Mouse (Mus musculus): Measurements from ENCODE around the gene Gm20905. TPM values are rescaled to one million over a fixed set of nuclear protein-coding genes. Genes with fewer than 3 reads are reported as not detected.
"Not testable (repeated sequence)": the region's sequence is repeated elsewhere in the genome, so short reads cannot be mapped to it uniquely, and the experiment has no call there.

Gm20905 gene
- not detected in 2 replicates for polyA plus RNA-seq (2015; fragmentation: Nextera tagmentation; extraction: Ambion mirVana)

GRCm38 (mm10) chrY:37259503-37259902 lies at the start of gene Gm20905:
TSS of gene Gm20905 (minus strand) at chrY:37259603.
- H3K9me3 ChIP-seq; H3K4me1 ChIP-seq (replicated peaks); H3K36me3 ChIP-seq; H3K4me3 ChIP-seq; H3K27me3 ChIP-seq; H3K27ac ChIP-seq (replicated peaks); H3K9ac ChIP-seq; ATAC-seq (ENCODE audit: low read depth); H3K4me2 ChIP-seq: not testable (repeated sequence)
- no CpG with 5 or more reads among the region's 6 CpGs for WGBS
